Mouse (Mus musculus): ENCODE results near the gene Aqp7. TPM values are rescaled to one million over a fixed set of nuclear protein-coding genes. Genes with fewer than 3 reads are reported as not detected.
"Not testable (repeated sequence)": the region's sequence is repeated elsewhere in the genome, so short reads cannot be mapped to it uniquely, and the experiment has no call there.

Aqp7 gene
- polyA plus RNA-seq, 1 experiment from 2014 or later: not detected

GRCm38 (mm10) chr4:41087459-41088298 is 39.7 kb upstream of the Aqp7 start:
- no peak overlapping the region for H3K4me2 ChIP-seq (ENCODE audit: low read depth, low read length, severe bottlenecking)
- ATAC-seq (replicated peaks; ENCODE audit: low FRiP score) (no peak), DNase-seq (ENCODE audit: low spot score) (no peak)
- no peak overlapping the region for H3K9ac ChIP-seq (ENCODE audit: low read length)
- H3K27me3 ChIP-seq (ENCODE audit: control insufficient read depth, insufficient read depth, low read length): no peaks in the 10 kb centered on the region
- H3K27ac ChIP-seq (ENCODE audit: low read depth, low read length): no peak overlapping the region
- WGBS: 90% methylated on average over 16 of the region's 16 CpGs
- no peaks in the 10 kb centered on the region for H3K9me3 ChIP-seq (ENCODE audit: control insufficient read depth, low read length)
- no peak overlapping the region for H3K4me3 ChIP-seq (ENCODE audit: low read depth, low read length)
- no peaks in the 10 kb centered on the region for H3K36me3 ChIP-seq (ENCODE audit: control insufficient read depth, insufficient read depth, low read length)
- no peaks in the 10 kb centered on the region for H3K4me1 ChIP-seq (replicated peaks; ENCODE audit: control insufficient read depth, insufficient read depth, low read length)

DNA sequence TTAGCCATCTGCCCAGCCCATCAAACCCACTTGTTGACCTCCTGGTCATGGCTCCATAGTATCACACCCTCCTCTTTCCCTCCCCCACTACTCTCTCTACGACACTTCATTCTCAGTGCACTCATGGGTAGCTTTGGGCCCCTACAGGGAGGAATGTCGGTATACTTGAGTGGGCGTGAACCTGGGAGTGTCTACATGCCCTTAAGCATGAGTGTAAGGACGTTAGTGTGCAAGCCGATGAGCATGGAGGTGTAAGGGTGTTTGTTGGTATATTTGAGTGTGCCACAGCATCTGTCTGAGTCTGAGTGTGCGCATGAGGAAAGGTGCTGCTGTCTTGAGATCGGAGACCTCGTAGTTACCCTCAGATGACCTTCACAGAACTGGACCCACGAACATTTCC is 39.0 kb upstream of the Aqp7 start:
- no peak for DNase-seq (ENCODE audit: low spot score)
- no peak overlapping the region for H3K9ac ChIP-seq (ENCODE audit: low read length)
- WGBS: 82% methylated on average over 9 of the region's 9 CpGs

DNA sequence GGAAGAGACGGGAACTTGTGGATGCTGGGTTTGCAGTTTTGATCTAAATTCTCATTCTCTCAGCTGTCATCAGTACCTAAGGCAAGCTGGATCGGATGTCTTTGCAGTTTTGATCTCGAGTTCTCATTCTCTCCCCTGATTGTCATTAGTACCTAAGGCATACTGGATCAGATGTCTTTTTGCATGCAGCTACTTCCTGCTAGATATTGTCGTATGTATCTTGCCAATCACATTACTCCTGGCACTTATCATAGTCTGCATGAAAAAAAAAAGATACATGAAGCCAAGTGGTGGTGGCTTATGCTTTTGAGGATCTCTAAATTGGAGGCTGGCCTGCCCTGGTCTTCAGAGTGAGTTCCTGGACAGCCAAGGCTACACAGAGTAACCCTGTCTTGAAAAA is 36.9 kb upstream of the Aqp7 start:
- DNase-seq (ENCODE audit: low spot score) (no peak), ATAC-seq (replicated peaks; ENCODE audit: low FRiP score) (no peak)
- H3K9me3 ChIP-seq (ENCODE audit: control insufficient read depth, low read length): no peaks in the 10 kb centered on the region
- no peaks in the 10 kb centered on the region for H3K27me3 ChIP-seq (ENCODE audit: control insufficient read depth, insufficient read depth, low read length)
- no peaks in the 10 kb centered on the region for H3K4me1 ChIP-seq (replicated peaks; ENCODE audit: control insufficient read depth, insufficient read depth, low read length)
- H3K4me3 ChIP-seq (ENCODE audit: low read depth, low read length): no peak overlapping the region
- no peak overlapping the region for H3K4me2 ChIP-seq (ENCODE audit: low read depth, low read length, severe bottlenecking)
- H3K27ac ChIP-seq (ENCODE audit: low read depth, low read length): no peak overlapping the region
- WGBS: 82% methylated on average over 4 of the region's 4 CpGs
- H3K36me3 ChIP-seq (ENCODE audit: control insufficient read depth, insufficient read depth, low read length): no peaks in the 10 kb centered on the region
- no peak overlapping the region for H3K9ac ChIP-seq (ENCODE audit: low read length)

More for the DNA sequence above, 39.0 kb upstream of the Aqp7 start:
- no peak overlapping the region for H3K27ac ChIP-seq (ENCODE audit: low read depth, low read length)
- H3K36me3 ChIP-seq (ENCODE audit: control insufficient read depth, insufficient read depth, low read length): no peaks in the 10 kb centered on the region
- no peak overlapping the region for H3K4me3 ChIP-seq (ENCODE audit: low read depth, low read length)
- H3K4me1 ChIP-seq (replicated peaks; ENCODE audit: control insufficient read depth, insufficient read depth, low read length): no peaks in the 10 kb centered on the region
- H3K27me3 ChIP-seq (ENCODE audit: control insufficient read depth, insufficient read depth, low read length): no peaks in the 10 kb centered on the region
- no peaks in the 10 kb centered on the region for H3K9me3 ChIP-seq (ENCODE audit: control insufficient read depth, low read length)
- no peak for ATAC-seq (replicated peaks; ENCODE audit: low FRiP score)
- H3K4me2 ChIP-seq (ENCODE audit: low read depth, low read length, severe bottlenecking): no peak overlapping the region

- not testable (repeated sequence) for H3K4me3 ChIP-seq (ENCODE audit: low read depth, low read length); H3K9me3 ChIP-seq (ENCODE audit: control insufficient read depth, low read length); H3K36me3 ChIP-seq (ENCODE audit: control insufficient read depth, insufficient read depth, low read length); H3K4me2 ChIP-seq (ENCODE audit: low read depth, low read length, severe bottlenecking); H3K9ac ChIP-seq (ENCODE audit: low read length); DNase-seq (ENCODE audit: low spot score); H3K4me1 ChIP-seq (replicated peaks; ENCODE audit: control insufficient read depth, insufficient read depth, low read length); H3K27ac ChIP-seq (ENCODE audit: low read depth, low read length); H3K27me3 ChIP-seq (ENCODE audit: control insufficient read depth, insufficient read depth, low read length); ATAC-seq (replicated peaks; ENCODE audit: low FRiP score)
- 77% methylated on average over 4 of the region's 4 CpGs for WGBS
These were observed 34.9 kb upstream of the Aqp7 start for GRCm38 (mm10) chr4:41082803-41083202.

- DNase-seq (ENCODE audit: low spot score) (no peak), ATAC-seq (replicated peaks; ENCODE audit: low FRiP score) (no peak)
- Histone ChIP-seq H3K4me3 (ENCODE audit: low read depth, low read length) (no peak overlapping the region), H3K27ac (ENCODE audit: low read depth, low read length) (no peak overlapping the region), H3K9ac (ENCODE audit: low read length) (no peak overlapping the region), H3K36me3 (ENCODE audit: control insufficient read depth, insufficient read depth, low read length) (no peaks in the 10 kb centered on the region), H3K9me3 (ENCODE audit: control insufficient read depth, low read length) (no peaks in the 10 kb centered on the region), H3K4me1 (replicated peaks; ENCODE audit: control insufficient read depth, insufficient read depth, low read length) (no peaks in the 10 kb centered on the region), H3K27me3 (ENCODE audit: control insufficient read depth, insufficient read depth, low read length) (no peaks in the 10 kb centered on the region), H3K4me2 (ENCODE audit: low read depth, low read length, severe bottlenecking) (no peak overlapping the region)
- WGBS: 84% methylated on average over 5 of the region's 5 CpGs
These were observed 33.8 kb upstream of the Aqp7 start for GRCm38 (mm10) chr4:41081733-41082132.

- no peaks in the 10 kb centered on the region for H3K36me3 ChIP-seq (ENCODE audit: control insufficient read depth, insufficient read depth, low read length)
- H3K27ac ChIP-seq (ENCODE audit: low read depth, low read length): no peak overlapping the region
- WGBS: 83% methylated on average over 6 of the region's 6 CpGs
- no peak overlapping the region for H3K4me2 ChIP-seq (ENCODE audit: low read depth, low read length, severe bottlenecking)
- H3K27me3 ChIP-seq (ENCODE audit: control insufficient read depth, insufficient read depth, low read length): no peaks in the 10 kb centered on the region
- no peak overlapping the region for H3K9ac ChIP-seq (ENCODE audit: low read length)
- ATAC-seq (replicated peaks; ENCODE audit: low FRiP score) (no peak), DNase-seq (ENCODE audit: low spot score) (no peak)
- no peaks in the 10 kb centered on the region for H3K4me1 ChIP-seq (replicated peaks; ENCODE audit: control insufficient read depth, insufficient read depth, low read length)
- H3K4me3 ChIP-seq (ENCODE audit: low read depth, low read length): no peak overlapping the region
- no peaks in the 10 kb centered on the region for H3K9me3 ChIP-seq (ENCODE audit: control insufficient read depth, low read length)
These were observed 30.8 kb upstream of the Aqp7 start for GRCm38 (mm10) chr4:41078726-41079125.

GRCm38 (mm10) chr4:41074461-41074860 is 26.5 kb upstream of the Aqp7 start:
- Histone ChIP-seq H3K4me3 (ENCODE audit: low read depth, low read length) (no peak overlapping the region), H3K4me1 (replicated peaks; ENCODE audit: control insufficient read depth, insufficient read depth, low read length) (no peaks in the 10 kb centered on the region), H3K9ac (ENCODE audit: low read length) (no peak overlapping the region), H3K27me3 (ENCODE audit: control insufficient read depth, insufficient read depth, low read length) (no peaks in the 10 kb centered on the region), H3K36me3 (ENCODE audit: control insufficient read depth, insufficient read depth, low read length) (no peaks in the 10 kb centered on the region), H3K9me3 (ENCODE audit: control insufficient read depth, low read length) (no peaks in the 10 kb centered on the region), H3K27ac (ENCODE audit: low read depth, low read length) (no peak overlapping the region), H3K4me2 (ENCODE audit: low read depth, low read length, severe bottlenecking) (no peak overlapping the region)
- ATAC-seq (replicated peaks; ENCODE audit: low FRiP score) (no peak), DNase-seq (ENCODE audit: low spot score) (no peak)
- WGBS: 83% methylated on average over 6 of the region's 6 CpGs

DNA sequence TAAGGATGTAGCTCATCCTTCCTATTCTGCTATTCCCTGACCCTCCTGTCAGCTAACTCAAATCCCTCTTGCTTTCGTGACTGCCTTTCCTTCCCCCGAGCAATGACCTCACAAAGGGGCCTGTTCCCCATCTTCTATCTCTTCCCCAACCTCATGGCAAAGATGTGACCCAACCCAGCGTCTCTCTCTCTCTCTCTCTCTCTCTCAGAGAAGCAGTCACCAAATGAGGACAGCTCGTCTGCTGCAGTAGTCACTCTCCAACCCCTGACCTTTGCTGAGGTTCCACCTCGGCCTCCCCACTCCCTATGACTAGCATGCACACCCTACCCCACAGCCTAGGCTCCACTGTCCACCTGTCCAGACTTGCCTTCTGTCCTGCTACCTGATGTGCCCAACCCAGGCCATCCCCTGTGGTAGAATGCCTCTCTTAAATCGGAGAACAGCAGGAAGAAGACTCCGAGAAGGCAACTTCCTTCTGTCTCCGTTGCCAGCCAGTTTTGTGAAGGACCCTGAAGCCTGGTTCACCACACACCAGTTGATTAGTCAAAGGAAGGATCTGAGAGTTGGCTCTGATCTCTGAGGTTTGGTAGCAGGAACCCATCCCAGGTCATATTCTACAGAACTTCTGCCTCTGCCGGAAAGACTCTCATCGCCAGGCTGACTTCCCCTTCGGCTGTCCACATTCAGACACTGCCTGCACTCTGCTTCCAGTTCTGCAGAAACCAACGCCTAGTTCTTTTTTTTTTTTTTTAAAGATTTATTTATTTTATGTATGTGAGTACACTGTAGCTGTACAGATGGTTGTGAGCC is 25.3 kb upstream of the Aqp7 start:
- H3K9me3 ChIP-seq (ENCODE audit: control insufficient read depth, low read length): no peaks in the 10 kb centered on the region
- ATAC-seq (replicated peaks; ENCODE audit: low FRiP score): no peak

More for the DNA sequence above, 25.3 kb upstream of the Aqp7 start:
- Histone ChIP-seq H3K9ac (ENCODE audit: low read length) (no peak overlapping the region), H3K4me2 (ENCODE audit: low read depth, low read length, severe bottlenecking) (no peak overlapping the region), H3K4me1 (replicated peaks; ENCODE audit: control insufficient read depth, insufficient read depth, low read length) (no peaks in the 10 kb centered on the region), H3K36me3 (ENCODE audit: control insufficient read depth, insufficient read depth, low read length) (no peaks in the 10 kb centered on the region), H3K4me3 (ENCODE audit: low read depth, low read length) (no peak overlapping the region), H3K27me3 (ENCODE audit: control insufficient read depth, insufficient read depth, low read length) (no peaks in the 10 kb centered on the region), H3K27ac (ENCODE audit: low read depth, low read length) (no peak overlapping the region)
- DNase-seq (ENCODE audit: low spot score): no peak
- WGBS: 82% methylated on average over 12 of the region's 12 CpGs
